Mouse (Mus musculus): Measurements from ENCODE around the gene Tmed9.

GRCm38 (mm10) chr13:55540933-55541332 is 32.6 kb upstream of the Tmed9 start:
- TF ChIP-seq POLR2A (IDR thresholded peaks at IDR 0.05; ENCODE audit: control insufficient read depth, low read depth, low read length): no peak
- no peak for TF ChIP-seq CTCF (IDR thresholded peaks at IDR 0.05; ENCODE audit: control insufficient read depth, insufficient read depth, insufficient replicate concordance, low read depth, low read length)

All from testis, adult 2 months (tissue).